Mouse (Mus musculus) liver, embryonic 13.5 days (tissue): ENCODE results near the gene Plekhm1. TPM values are rescaled to one million over a fixed set of nuclear protein-coding genes. Genes with fewer than 3 reads are reported as not detected.
"Not testable (repeated sequence)": the region's sequence is repeated elsewhere in the genome, so short reads cannot be mapped to it uniquely, and the experiment has no call there.

ENCODE experiments used
- ATAC-seq: fragments of 200-750 bp; cut with Nextera tagmentation; 2 replicates; pipeline ENCODE4 v1.8.0; 2017; ENCODE audit warnings: low read depth, mild to moderate bottlenecking, moderate number of reproducible peaks, moderate library complexity
- DNase-seq: peaks from one replicate; pipeline ENCODE4 v3.0.0; 2022
- H3K27ac ChIP-seq: fragments of 300-500 bp; sonication (generic); 2 replicates; pipeline ENCODE4 v1.5.1; 2015; ENCODE audit warnings: moderate library complexity, mild to moderate bottlenecking, inconsistent platforms
- H3K27me3 ChIP-seq: fragments of 300-500 bp; sonication (generic); 2 replicates; pipeline ENCODE4 v1.6.1; 2015; ENCODE audit warnings: mild to moderate bottlenecking, inconsistent platforms
- H3K36me3 ChIP-seq: fragments of 300-500 bp; sonication (generic); 2 replicates; pipeline ENCODE4 v1.6.1; 2015; ENCODE audit warnings: mild to moderate bottlenecking, inconsistent platforms
- H3K4me1 ChIP-seq: fragments of 300-500 bp; sonication (generic); replicated peaks from 2 replicates; pipeline ENCODE4 v1.6.1; 2015; ENCODE audit warnings: inconsistent platforms
- H3K4me2 ChIP-seq: fragments of 300-500 bp; sonication (generic); 2 replicates; pipeline ENCODE4 v1.6.1; 2015; ENCODE audit warnings: inconsistent platforms, mild to moderate bottlenecking, moderate library complexity
- H3K4me3 ChIP-seq: fragments of 300-500 bp; sonication (generic); replicated peaks from 2 replicates; pipeline ENCODE4 v1.5.1; 2015; ENCODE audit warnings: mild to moderate bottlenecking, inconsistent platforms
- H3K9ac ChIP-seq: fragments of 300-500 bp; sonication (generic); 2 replicates; pipeline ENCODE4 v1.6.1; 2015; ENCODE audit warnings: mild to moderate bottlenecking, inconsistent platforms
- H3K9me3 ChIP-seq: fragments of 300-500 bp; sonication (generic); replicated peaks from 2 replicates; pipeline ENCODE4 v1.6.1; 2016; ENCODE audit warnings: inconsistent platforms
- WGBS: fragments of 180-500 bp; shearing (Covaris S2); methylation state at CpG from one replicate; pipeline ENCODE4 v1.1.7; 2015; ENCODE audit not compliant: insufficient replicate concordance; 5-methylcytosine and 5-hydroxymethylcytosine counted together
- polyA plus RNA-seq: library from polyadenylated mRNA; unstranded; fragments of >200 nt; fragmentation: Nextera tagmentation; extraction: Ambion mirVana; gene quantifications from 2 replicates; pipeline ENCODE4 v1.2.1, GENCODE M21; 2015

The Plekhm1 gene
- polyA plus RNA-seq, 1 experiment from 2014 or later: 2.8 TPM

GRCm38 (mm10) chr11:103326950-103327349 lies 85.5 kb downstream of the Plekhm1 start:
- no peak overlapping the region for H3K4me3 ChIP-seq
- no peak for ATAC-seq
- H3K4me1 ChIP-seq: no peaks in the 10 kb centered on the region
- H3K36me3 ChIP-seq: no peaks in the 10 kb centered on the region
- 0 out of 2 replicates have a peak, but pooled peaks cover 3% of the 10 kb centered on the region for H3K27me3 ChIP-seq
- 18% methylated on average over 5 of the region's 5 CpGs for WGBS
- no peak overlapping the region for H3K9ac ChIP-seq
- peak; percentile 32 for DNase-seq
- no peak overlapping the region for H3K4me2 ChIP-seq
- no peak overlapping the region for H3K27ac ChIP-seq
- no peaks in the 10 kb centered on the region for H3K9me3 ChIP-seq

GRCm38 (mm10) chr11:103325172-103325571 lies 87.3 kb downstream of the Plekhm1 start:
- no peak overlapping the region for H3K9ac ChIP-seq
- no peaks in the 10 kb centered on the region for H3K36me3 ChIP-seq
- no peak overlapping the region for H3K27ac ChIP-seq
- DNase-seq: no peak
- 0 out of 2 replicates have a peak, but pooled peaks cover 3% of the 10 kb centered on the region for H3K27me3 ChIP-seq
- no peaks in the 10 kb centered on the region for H3K9me3 ChIP-seq
- H3K4me1 ChIP-seq: no peaks in the 10 kb centered on the region
- no peak overlapping the region for H3K4me2 ChIP-seq
- no peak overlapping the region for H3K4me3 ChIP-seq
- 9% methylated on average over 8 of the region's 8 CpGs for WGBS
- no peak for ATAC-seq

- peaks cover 4% of the 10 kb centered on the region; the same call in 1 of the 2 replicates for H3K27me3 ChIP-seq
- H3K4me2 ChIP-seq: no peak overlapping the region
- WGBS: 51% methylated on average over 13 of the region's 13 CpGs
- ATAC-seq (no peak), DNase-seq (no peak)
- H3K4me3 ChIP-seq: no peak overlapping the region
- no peaks in the 10 kb centered on the region for H3K36me3 ChIP-seq
- H3K9ac ChIP-seq: no peak overlapping the region
- no peak overlapping the region for H3K27ac ChIP-seq
- no peaks in the 10 kb centered on the region for H3K4me1 ChIP-seq
- no peaks in the 10 kb centered on the region for H3K9me3 ChIP-seq
Measured at GRCm38 (mm10) chr11:103324723-103325122, 87.8 kb downstream of the Plekhm1 start.

- not testable (repeated sequence) for H3K4me3 ChIP-seq, ATAC-seq, H3K27ac ChIP-seq, DNase-seq, H3K36me3 ChIP-seq, H3K27me3 ChIP-seq, H3K4me2 ChIP-seq, H3K9me3 ChIP-seq, H3K4me1 ChIP-seq, H3K9ac ChIP-seq
- WGBS: 32% methylated on average over 4 of the region's 4 CpGs
Measured at GRCm38 (mm10) chr11:103322832-103323231, 89.7 kb downstream of the Plekhm1 start.

GRCm38 (mm10) chr11:103320646-103321045 lies 91.8 kb downstream of the Plekhm1 start:
- 64% methylated on average over 4 of the region's 4 CpGs for WGBS
- H3K36me3 ChIP-seq: no peaks in the 10 kb centered on the region
- H3K9me3 ChIP-seq: no peaks in the 10 kb centered on the region
- no peak overlapping the region for H3K4me3 ChIP-seq
- DNase-seq (no peak), ATAC-seq (no peak)
- H3K4me2 ChIP-seq: no peak overlapping the region
- H3K4me1 ChIP-seq: no peaks in the 10 kb centered on the region
- no peak overlapping the region for H3K9ac ChIP-seq
- H3K27me3 ChIP-seq: peaks cover 14% of the 10 kb centered on the region; the same call in 1 of the 2 replicates
- H3K27ac ChIP-seq: no peak overlapping the region

- Histone ChIP-seq H3K9ac (no peak overlapping the region), H3K4me3 (no peak overlapping the region), H3K9me3 (no peaks in the 10 kb centered on the region), H3K4me2 (no peak overlapping the region), H3K36me3 (no peaks in the 10 kb centered on the region), H3K4me1 (no peaks in the 10 kb centered on the region), H3K27me3 (peaks cover 14% of the 10 kb centered on the region; the same call in 1 of the 2 replicates), H3K27ac (no peak overlapping the region)
- 48% methylated on average over 8 of the region's 8 CpGs for WGBS
- ATAC-seq (no peak), DNase-seq (no peak)
Measured at GRCm38 (mm10) chr11:103320196-103320595, 92.3 kb downstream of the Plekhm1 start.

GRCm38 (mm10) chr11:103318042-103318441 lies 94.4 kb downstream of the Plekhm1 start:
- DNase-seq (no peak), ATAC-seq (no peak)
- no peaks in the 10 kb centered on the region for H3K9me3 ChIP-seq
- H3K36me3 ChIP-seq: no peaks in the 10 kb centered on the region
- H3K9ac ChIP-seq: no peak overlapping the region
- no peak overlapping the region for H3K27ac ChIP-seq
- H3K4me3 ChIP-seq: no peak overlapping the region
- H3K4me1 ChIP-seq: no peaks in the 10 kb centered on the region
- 36% methylated on average over 1 of the region's 1 CpGs for WGBS
- no peak overlapping the region for H3K4me2 ChIP-seq
- peaks cover 11% of the 10 kb centered on the region for H3K27me3 ChIP-seq

- Histone ChIP-seq H3K27me3 (peaks cover 31% of the 10 kb centered on the region), H3K4me1 (0 out of 2 replicates have a peak, but pooled peaks cover 7% of the 10 kb centered on the region), H3K4me2 (no peak overlapping the region), H3K4me3 (no peak overlapping the region), H3K36me3 (no peaks in the 10 kb centered on the region), H3K9ac (no peak overlapping the region), H3K9me3 (no peaks in the 10 kb centered on the region), H3K27ac (no peak overlapping the region)
- WGBS: 43% methylated on average over 5 of the region's 5 CpGs
- ATAC-seq (no peak), DNase-seq (no peak)
Measured at GRCm38 (mm10) chr11:103315379-103315778, 97.1 kb downstream of the Plekhm1 start.

GRCm38 (mm10) chr11:103314736-103315374 lies 97.6 kb downstream of the Plekhm1 start:
- DNase-seq (no peak), ATAC-seq (no peak)
- no peak overlapping the region for H3K27ac ChIP-seq
- H3K9me3 ChIP-seq: no peaks in the 10 kb centered on the region
- WGBS: 59% methylated on average over 10 of the region's 10 CpGs
- H3K9ac ChIP-seq: no peak overlapping the region
- H3K4me2 ChIP-seq: no peak overlapping the region
- no peak overlapping the region for H3K4me3 ChIP-seq
- peaks cover 31% of the 10 kb centered on the region for H3K27me3 ChIP-seq
- no peaks in the 10 kb centered on the region for H3K36me3 ChIP-seq
- H3K4me1 ChIP-seq: 0 out of 2 replicates have a peak, but pooled peaks cover 7% of the 10 kb centered on the region

Other genes with a start within 250 kb of the Plekhm1 start
- 3.0 TPM in 2 replicates for gene Fmnl1, start 241.6 kb downstream of the Plekhm1 start, polyA plus RNA-seq
- gene 1700023F06Rik, start 204.1 kb downstream of the Plekhm1 start, polyA plus RNA-seq: not detected in 2 replicates
- gene Spata32, start 194.3 kb downstream of the Plekhm1 start, polyA plus RNA-seq: not detected in 2 replicates
- 0.42 and 0.50 TPM in 2 replicates for gene Map3k14, start 145.2 kb downstream of the Plekhm1 start, polyA plus RNA-seq
- 1.6 and 1.8 TPM in 2 replicates for gene Arhgap27, start 49.0 kb downstream of the Plekhm1 start, polyA plus RNA-seq
- not detected in 2 replicates for gene Lrrc37a, start 91.9 kb upstream of the Plekhm1 start, polyA plus RNA-seq
- not detected in 2 replicates for gene Gm884, start 208.5 kb upstream of the Plekhm1 start, polyA plus RNA-seq
- gene Lyzl6, start 226.2 kb upstream of the Plekhm1 start, polyA plus RNA-seq: not detected in 2 replicates
- gene Rprml, start 236.9 kb upstream of the Plekhm1 start, polyA plus RNA-seq: not detected in 2 replicates